Mouse (Mus musculus) erythroblast, embryonic 14.5 days (primary cell): Measurements from ENCODE around the gene Olfr1303. TPM values are rescaled to one million over a fixed set of nuclear protein-coding genes. Genes with fewer than 3 reads are reported as not detected.

ENCODE experiments used
- H3K27me3 ChIP-seq: 2 replicates; pipeline ENCODE4 v1.6.1; 2012; ENCODE audit warnings: inconsistent platforms; ENCODE audit not compliant: control insufficient read depth
- H3K36me3 ChIP-seq: 2 replicates; pipeline ENCODE4 v1.6.1; 2012; ENCODE audit warnings: mild to moderate bottlenecking, inconsistent platforms; ENCODE audit not compliant: control insufficient read depth
- H3K4me1 ChIP-seq: 2 replicates; pipeline ENCODE4 v1.6.1; 2012; ENCODE audit warnings: inconsistent platforms; ENCODE audit not compliant: control insufficient read depth
- H3K4me3 ChIP-seq: replicated peaks from 2 replicates; pipeline ENCODE3; 2012; ENCODE audit warnings: moderate library complexity, mild to moderate bottlenecking, inconsistent platforms
- H3K9me3 ChIP-seq: 2 replicates; pipeline ENCODE4 v1.6.1; 2012; ENCODE audit warnings: low read length, inconsistent platforms, mixed read lengths; ENCODE audit not compliant: control insufficient read depth
- GATA1 ChIP-seq: IDR thresholded peaks from 2 replicates; pipeline ENCODE4 v1.6.1; 2012; ENCODE audit warnings: low read length, inconsistent platforms, mixed read lengths
- TAL1 ChIP-seq: IDR thresholded peaks from 3 replicates; pipeline ENCODE4 v1.6.1; 2012; ENCODE audit warnings: low read length, inconsistent platforms, mixed read lengths
- polyA plus RNA-seq: library from polyadenylated mRNA; stranded (reverse); fragments of >175 nt; gene quantifications from 2 replicates; pipeline ENCODE4 v1.2.3, GENCODE M21; 2012

The Olfr1303 gene
- polyA plus RNA-seq = not detected in 2 replicates

- Histone ChIP-seq H3K4me3 (no peak within 1 kb of the TSS), H3K9me3 (0 out of 2 replicates have a peak, but pooled peaks cover 2% of the 10 kb centered on the region), H3K27me3 (no peaks in the 10 kb centered on the region), H3K4me1 (no peaks in the 10 kb centered on the region), H3K36me3 (no peaks in the 10 kb centered on the region)
- TF ChIP-seq TAL1 (no peak), GATA1 (no peak)
These were observed at the start of gene Olfr1303 for GRCm38 (mm10) chr2:111820240-111820639. Gene Olfr1303, minus strand, starts transcription at chr2:111820340.

DNA sequence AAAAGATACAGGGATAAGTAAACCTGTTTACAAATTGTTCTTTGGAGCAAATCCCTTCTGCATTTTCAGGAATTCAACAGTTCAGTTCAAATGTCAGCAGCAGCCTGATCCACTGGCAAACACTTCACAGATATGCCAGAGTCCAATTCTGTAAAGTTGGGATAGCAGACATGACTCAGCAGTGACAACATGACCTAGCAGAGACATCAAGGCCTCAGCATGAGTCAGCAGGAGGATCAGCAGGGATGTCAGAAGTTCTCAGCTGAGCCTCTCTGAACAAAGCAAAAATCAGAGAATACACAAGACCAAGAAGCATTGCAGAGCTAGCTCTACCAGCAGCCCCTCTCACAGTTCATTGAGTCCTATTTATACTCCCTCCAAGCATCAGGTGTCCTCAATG lies 7.2 kb downstream of the Olfr1303 start:
- Histone ChIP-seq H3K9me3 (0 out of 2 replicates have a peak, but pooled peaks cover 2% of the 10 kb centered on the region), H3K4me3 (no peak overlapping the region), H3K27me3 (no peaks in the 10 kb centered on the region), H3K4me1 (no peaks in the 10 kb centered on the region), H3K36me3 (no peaks in the 10 kb centered on the region)
- TF ChIP-seq TAL1 = no peak
- no peak for TF ChIP-seq GATA1

- H3K27me3 ChIP-seq = no peaks in the 10 kb centered on the region
- H3K4me1 ChIP-seq = no peaks in the 10 kb centered on the region
- H3K36me3 ChIP-seq = no peaks in the 10 kb centered on the region
- H3K9me3 ChIP-seq = peaks cover 10% of the 10 kb centered on the region
- TF ChIP-seq TAL1 (no peak), GATA1 (no peak)
- no peak within 1 kb of the TSS for H3K4me3 ChIP-seq
These were observed 43.0 kb downstream of the Olfr1303 start, which contains the start of gene Olfr1302 for GRCm38 (mm10) chr2:111777129-111777528. Gene Olfr1302, plus strand, starts transcription at chr2:111777429.

Other genes with a start within 250 kb of the Olfr1303 start
- gene Olfr1297, start 193.8 kb downstream of the Olfr1303 start, polyA plus RNA-seq = 0.01 TPM in 1 of 2 replicates, not detected in the other
- gene Olfr1298, start 171.1 kb downstream of the Olfr1303 start, polyA plus RNA-seq = not detected in 2 replicates
- gene Olfr1299, start 158.9 kb downstream of the Olfr1303 start, polyA plus RNA-seq = not detected in 2 replicates
- not detected in 2 replicates for gene Olfr1301, start 69.3 kb downstream of the Olfr1303 start, polyA plus RNA-seq
- not detected in 2 replicates for gene Olfr1302, start 42.9 kb downstream of the Olfr1303 start, polyA plus RNA-seq
- not detected in 2 replicates for gene Olfr1305, start 56.8 kb upstream of the Olfr1303 start, polyA plus RNA-seq
- gene Olfr1306, start 95.9 kb upstream of the Olfr1303 start, polyA plus RNA-seq = not detected in 2 replicates
- not detected in 2 replicates for gene Olfr1307, start 129.1 kb upstream of the Olfr1303 start, polyA plus RNA-seq
- not detected in 2 replicates for gene Olfr1308, start 144.6 kb upstream of the Olfr1303 start, polyA plus RNA-seq
- gene Olfr1309, start 169.9 kb upstream of the Olfr1303 start, polyA plus RNA-seq = not detected in 2 replicates
- not detected in 2 replicates for gene Olfr1310, start 192.4 kb upstream of the Olfr1303 start, polyA plus RNA-seq
- gene Olfr1311, start 204.1 kb upstream of the Olfr1303 start, polyA plus RNA-seq = not detected in 2 replicates
- not detected in 2 replicates for gene Olfr1312, start 229.9 kb upstream of the Olfr1303 start, polyA plus RNA-seq